Mouse (Mus musculus): ENCODE results near the gene Mal. TPM values are rescaled to one million over a fixed set of nuclear protein-coding genes. Genes with fewer than 3 reads are reported as not detected.

The Mal gene
- polyA plus RNA-seq, 1 experiment from 2014 or later, result 146 TPM

- WGBS, result 65% methylated on average over 6 of the region's 6 CpGs
- ATAC-seq (replicated peaks; ENCODE audit: low FRiP score, low read depth) (no peak), DNase-seq (ENCODE audit: low spot score) (no peak)
- H3K4me3 ChIP-seq (replicated peaks; ENCODE audit: low read depth, low read length), result no peak overlapping the region
- H3K27ac ChIP-seq, result no peak overlapping the region
- H3K9ac ChIP-seq (ENCODE audit: low read depth, low read length), result no peak overlapping the region
- no peak overlapping the region for H3K4me2 ChIP-seq (ENCODE audit: low read length)
- H3K27me3 ChIP-seq (ENCODE audit: insufficient read depth, low read length), result no peaks in the 10 kb centered on the region
- H3K4me1 ChIP-seq (replicated peaks; ENCODE audit: insufficient read depth, low read length), result no peaks in the 10 kb centered on the region
- no peak for TF ChIP-seq CTCF (IDR thresholded peaks at IDR 0.05; ENCODE audit: low read depth)
- H3K9me3 ChIP-seq (replicated peaks; ENCODE audit: low read length), result no peaks in the 10 kb centered on the region
- H3K36me3 ChIP-seq (ENCODE audit: insufficient read depth, low read length), result no peaks in the 10 kb centered on the region
Observed at GRCm38 (mm10) chr2:127627990-127628570, 28.4 kb downstream of the Mal start.

GRCm38 (mm10) chr2:127627354-127627753 lies 29.1 kb downstream of the Mal start:
- Histone ChIP-seq H3K4me3 (replicated peaks; ENCODE audit: low read depth, low read length) (no peak overlapping the region), H3K4me1 (replicated peaks; ENCODE audit: insufficient read depth, low read length) (no peaks in the 10 kb centered on the region), H3K4me2 (ENCODE audit: low read length) (no peak overlapping the region), H3K36me3 (ENCODE audit: insufficient read depth, low read length) (no peaks in the 10 kb centered on the region), H3K27me3 (ENCODE audit: insufficient read depth, low read length) (no peaks in the 10 kb centered on the region), H3K9ac (ENCODE audit: low read depth, low read length) (no peak overlapping the region), H3K9me3 (replicated peaks; ENCODE audit: low read length) (no peaks in the 10 kb centered on the region), H3K27ac (no peak overlapping the region)
- 79% methylated on average over 6 of the region's 6 CpGs for WGBS
- DNase-seq (ENCODE audit: low spot score) (no peak), ATAC-seq (replicated peaks; ENCODE audit: low FRiP score, low read depth) (no peak)
- TF ChIP-seq CTCF (IDR thresholded peaks at IDR 0.05; ENCODE audit: low read depth), result no peak

GRCm38 (mm10) chr2:127625659-127626058 lies 30.8 kb downstream of the Mal start:
- Histone ChIP-seq H3K9me3 (replicated peaks; ENCODE audit: low read length) (no peaks in the 10 kb centered on the region), H3K4me1 (replicated peaks; ENCODE audit: insufficient read depth, low read length) (no peaks in the 10 kb centered on the region), H3K4me2 (ENCODE audit: low read length) (no peak overlapping the region), H3K27ac (peak overlapping the region; percentile 54), H3K4me3 (replicated peaks; ENCODE audit: low read depth, low read length) (no peak overlapping the region), H3K9ac (ENCODE audit: low read depth, low read length) (no peak overlapping the region), H3K27me3 (ENCODE audit: insufficient read depth, low read length) (no peaks in the 10 kb centered on the region), H3K36me3 (ENCODE audit: insufficient read depth, low read length) (no peaks in the 10 kb centered on the region)
- DNase-seq (ENCODE audit: low spot score), result peak; percentile 28
- peak; percentile 94 for ATAC-seq (replicated peaks; ENCODE audit: low FRiP score, low read depth)
- TF ChIP-seq CTCF (IDR thresholded peaks at IDR 0.05; ENCODE audit: low read depth), result no peak
- 54% methylated on average over 5 of the region's 5 CpGs for WGBS

GRCm38 (mm10) chr2:127624786-127625185 lies 31.7 kb downstream of the Mal start:
- ATAC-seq (replicated peaks; ENCODE audit: low FRiP score, low read depth) (no peak), DNase-seq (ENCODE audit: low spot score) (no peak)
- Histone ChIP-seq H3K9me3 (replicated peaks; ENCODE audit: low read length) (no peaks in the 10 kb centered on the region), H3K27ac (peak overlapping the region; percentile 54; the same call in 1 of the 2 replicates), H3K27me3 (ENCODE audit: insufficient read depth, low read length) (no peaks in the 10 kb centered on the region), H3K9ac (ENCODE audit: low read depth, low read length) (no peak overlapping the region), H3K36me3 (ENCODE audit: insufficient read depth, low read length) (no peaks in the 10 kb centered on the region), H3K4me1 (replicated peaks; ENCODE audit: insufficient read depth, low read length) (no peaks in the 10 kb centered on the region), H3K4me2 (ENCODE audit: low read length) (no peak overlapping the region), H3K4me3 (replicated peaks; ENCODE audit: low read depth, low read length) (no peak overlapping the region)
- no peak for TF ChIP-seq CTCF (IDR thresholded peaks at IDR 0.05; ENCODE audit: low read depth)
- WGBS, result 87% methylated on average over 2 of the region's 2 CpGs

- H3K4me1 ChIP-seq (replicated peaks; ENCODE audit: insufficient read depth, low read length), result no peaks in the 10 kb centered on the region
- no peaks in the 10 kb centered on the region for H3K9me3 ChIP-seq (replicated peaks; ENCODE audit: low read length)
- H3K27ac ChIP-seq, result no peak overlapping the region
- WGBS, result 39% methylated on average over 3 of the region's 3 CpGs
- no peak for TF ChIP-seq CTCF (IDR thresholded peaks at IDR 0.05; ENCODE audit: low read depth)
- DNase-seq (ENCODE audit: low spot score) (no peak), ATAC-seq (replicated peaks; ENCODE audit: low FRiP score, low read depth) (no peak)
- no peak overlapping the region for H3K4me2 ChIP-seq (ENCODE audit: low read length)
- H3K27me3 ChIP-seq (ENCODE audit: insufficient read depth, low read length), result no peaks in the 10 kb centered on the region
- no peak overlapping the region for H3K9ac ChIP-seq (ENCODE audit: low read depth, low read length)
- H3K36me3 ChIP-seq (ENCODE audit: insufficient read depth, low read length), result no peaks in the 10 kb centered on the region
- H3K4me3 ChIP-seq (replicated peaks; ENCODE audit: low read depth, low read length), result no peak overlapping the region
Observed at GRCm38 (mm10) chr2:127622065-127622464, 34.4 kb downstream of the Mal start.

- no peak overlapping the region for H3K27ac ChIP-seq
- ATAC-seq (replicated peaks; ENCODE audit: low FRiP score, low read depth), result no peak
Observed at GRCm38 (mm10) chr2:127619311-127619710, 37.2 kb downstream of the Mal start.

GRCm38 (mm10) chr2:127612288-127612687 lies 44.2 kb downstream of the Mal start:
- no peak for TF ChIP-seq CTCF (IDR thresholded peaks at IDR 0.05; ENCODE audit: low read depth)
- H3K27me3 ChIP-seq (ENCODE audit: insufficient read depth, low read length), result no peaks in the 10 kb centered on the region
- no peaks in the 10 kb centered on the region for H3K9me3 ChIP-seq (replicated peaks; ENCODE audit: low read length)
- H3K4me1 ChIP-seq (replicated peaks; ENCODE audit: insufficient read depth, low read length), result peaks cover 5% of the 10 kb centered on the region; the same call in 1 of the 2 replicates
- ATAC-seq (replicated peaks; ENCODE audit: low FRiP score, low read depth) (no peak), DNase-seq (ENCODE audit: low spot score) (no peak)
- no peaks in the 10 kb centered on the region for H3K36me3 ChIP-seq (ENCODE audit: insufficient read depth, low read length)
- WGBS, result 92% methylated on average over 4 of the region's 4 CpGs
- no peak overlapping the region for H3K4me2 ChIP-seq (ENCODE audit: low read length)
- H3K4me3 ChIP-seq (replicated peaks; ENCODE audit: low read depth, low read length), result no peak overlapping the region
- H3K9ac ChIP-seq (ENCODE audit: low read depth, low read length), result no peak overlapping the region
- H3K27ac ChIP-seq, result no peak overlapping the region

More at GRCm38 (mm10) chr2:127619311-127619710, 37.2 kb downstream of the Mal start:
- 77% methylated on average over 3 of the region's 3 CpGs for WGBS
- Histone ChIP-seq H3K36me3 (ENCODE audit: insufficient read depth, low read length) (no peaks in the 10 kb centered on the region), H3K4me3 (replicated peaks; ENCODE audit: low read depth, low read length) (no peak overlapping the region), H3K4me1 (replicated peaks; ENCODE audit: insufficient read depth, low read length) (no peaks in the 10 kb centered on the region), H3K4me2 (ENCODE audit: low read length) (no peak overlapping the region), H3K27me3 (ENCODE audit: insufficient read depth, low read length) (no peaks in the 10 kb centered on the region), H3K9ac (ENCODE audit: low read depth, low read length) (no peak overlapping the region), H3K9me3 (replicated peaks; ENCODE audit: low read length) (no peaks in the 10 kb centered on the region)
- no peak for TF ChIP-seq CTCF (IDR thresholded peaks at IDR 0.05; ENCODE audit: low read depth)
- DNase-seq (ENCODE audit: low spot score), result no peak

All from kidney, postnatal 0 days (tissue).